Mouse (Mus musculus) intestine, postnatal 0 days (tissue): ENCODE measurements around the gene Borcs7. TPM values are rescaled to one million over a fixed set of nuclear protein-coding genes. Genes with fewer than 3 reads are reported as not detected.

ENCODE experiments used
- ATAC-seq: fragments of 200-750 bp; cut with Nextera tagmentation; 2 replicates; pipeline ENCODE4 v1.8.0; 2017; ENCODE audit warnings: mild to moderate bottlenecking, moderate TSS enrichment, moderate library complexity
- H3K27ac ChIP-seq: fragments of 300-500 bp; sonication (generic); 2 replicates; pipeline ENCODE4 v1.5.1; 2014; ENCODE audit warnings: mild to moderate bottlenecking, low read depth, low read length, moderate library complexity
- H3K27me3 ChIP-seq: fragments of 300-500 bp; sonication (generic); replicated peaks from 2 replicates; pipeline ENCODE4 v1.6.1; 2014; ENCODE audit warnings: low read length, mixed read lengths; ENCODE audit not compliant: control insufficient read depth, insufficient read depth
- H3K36me3 ChIP-seq: fragments of 300-500 bp; sonication (generic); 2 replicates; pipeline ENCODE4 v1.6.1; 2014; ENCODE audit warnings: mild to moderate bottlenecking, moderate library complexity; ENCODE audit not compliant: control insufficient read depth, insufficient read depth
- H3K4me1 ChIP-seq: fragments of 300-500 bp; sonication (generic); replicated peaks from 2 replicates; pipeline ENCODE4 v1.6.1; 2014; ENCODE audit warnings: antibody characterized with exemption, low read length, mixed read lengths; ENCODE audit not compliant: control insufficient read depth, insufficient read depth
- H3K4me2 ChIP-seq: fragments of 300-500 bp; sonication (generic); replicated peaks from 2 replicates; pipeline ENCODE4 v1.6.1; 2014; ENCODE audit warnings: low read depth, mild to moderate bottlenecking, moderate library complexity
- H3K4me3 ChIP-seq: fragments of 300-500 bp; sonication (generic); 2 replicates; pipeline ENCODE4 v1.5.1; 2014; ENCODE audit warnings: low read depth, low read length
- H3K9ac ChIP-seq: fragments of 300-500 bp; sonication (generic); 2 replicates; pipeline ENCODE4 v1.6.1; 2014; ENCODE audit warnings: mild to moderate bottlenecking, low read depth, low read length
- H3K9me3 ChIP-seq: fragments of 300-500 bp; sonication (generic); 2 replicates; pipeline ENCODE4 v1.6.1; 2016; ENCODE audit warnings: mixed run types; ENCODE audit not compliant: control insufficient read depth
- CTCF ChIP-seq: sonication (generic); IDR thresholded peaks from 2 replicates; pipeline ENCODE4 v1.5.1; 2016; ENCODE audit warnings: low read depth, mild to moderate bottlenecking, control low read depth, antibody characterized with exemption, moderate library complexity
- WGBS: fragments of 180-500 bp; shearing (Covaris S2); extraction: QIAGEN DNeasy Blood & Tissue Kit; methylation state at CpG from one replicate; pipeline ENCODE4 v1.1.7; 2014; 5-methylcytosine and 5-hydroxymethylcytosine counted together
- polyA plus RNA-seq: library from polyadenylated mRNA; unstranded; fragments of >200 nt; fragmentation: Nextera tagmentation; extraction: Ambion mirVana; gene quantifications from 2 replicates; pipeline ENCODE4 v1.2.1, GENCODE M21; 2015

The Borcs7 gene
- polyA plus RNA-seq, 1 experiment from 2014 or later, result 13.5 TPM

DNA sequence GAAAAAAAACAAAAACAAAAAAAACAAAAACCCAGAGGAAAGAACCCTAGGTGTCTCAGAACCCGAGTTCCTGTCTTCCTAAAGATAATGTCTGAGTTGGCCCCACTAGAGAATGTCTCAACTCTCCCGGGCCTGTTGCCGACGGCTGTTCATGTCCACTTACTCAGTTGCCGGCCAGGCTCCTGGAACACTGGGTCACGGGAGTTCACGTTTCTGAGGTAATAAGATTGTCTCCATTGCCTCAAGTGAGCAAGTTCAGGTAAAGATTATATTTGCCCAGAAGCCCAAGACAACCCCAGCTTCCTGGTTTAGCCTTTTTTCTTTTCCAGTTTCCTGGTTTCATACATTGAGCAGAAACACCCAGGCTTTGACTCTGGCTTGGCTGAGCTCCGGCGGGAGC is 30.9 kb upstream of the Borcs7 start:
- peaks cover 27% of the 10 kb centered on the region for H3K36me3 ChIP-seq
- no peak for TF ChIP-seq CTCF
- no peak overlapping the region for H3K9ac ChIP-seq
- H3K27me3 ChIP-seq, result no peaks in the 10 kb centered on the region
- no peak overlapping the region for H3K4me3 ChIP-seq
- H3K4me1 ChIP-seq, result 0 out of 2 replicates have a peak, but pooled peaks cover 3% of the 10 kb centered on the region
- 34% methylated on average over 9 of the region's 9 CpGs for WGBS
- H3K9me3 ChIP-seq, result no peaks in the 10 kb centered on the region
- no peak overlapping the region; the same call in 1 of the 2 replicates for H3K4me2 ChIP-seq
- H3K27ac ChIP-seq, result peak overlapping the region; percentile 29
- ATAC-seq, result peak; percentile 61

DNA sequence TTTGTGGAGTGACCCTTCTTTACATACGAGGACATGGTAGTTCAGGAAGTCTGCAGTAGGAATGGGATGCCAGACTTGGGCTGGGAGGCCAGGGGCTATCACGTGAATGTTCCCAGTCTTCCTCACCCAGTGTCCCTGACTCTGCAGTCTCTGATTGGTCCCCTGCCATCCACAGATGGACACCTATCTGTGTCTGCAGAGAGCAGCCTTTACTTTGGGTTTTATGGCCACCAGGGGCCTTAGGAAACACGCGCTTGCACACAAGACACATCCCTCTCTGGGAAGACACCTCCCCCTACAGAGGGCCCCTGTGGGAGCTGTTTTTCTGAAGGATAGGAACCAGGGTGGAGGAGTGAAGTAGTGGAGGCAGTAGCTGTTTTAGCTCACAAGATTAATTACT is 28.2 kb upstream of the Borcs7 start:
- Histone ChIP-seq H3K27me3 (no peaks in the 10 kb centered on the region), H3K9me3 (no peaks in the 10 kb centered on the region), H3K9ac (no peak overlapping the region), H3K4me2 (no peak overlapping the region), H3K27ac (no peak overlapping the region), H3K4me3 (no peak overlapping the region), H3K36me3 (peaks cover 4% of the 10 kb centered on the region; the same call in 1 of the 2 replicates), H3K4me1 (0 out of 2 replicates have a peak, but pooled peaks cover 3% of the 10 kb centered on the region)
- 37% methylated on average over 4 of the region's 4 CpGs for WGBS
- TF ChIP-seq CTCF, result peak; percentile 24
- ATAC-seq, result no peak

DNA sequence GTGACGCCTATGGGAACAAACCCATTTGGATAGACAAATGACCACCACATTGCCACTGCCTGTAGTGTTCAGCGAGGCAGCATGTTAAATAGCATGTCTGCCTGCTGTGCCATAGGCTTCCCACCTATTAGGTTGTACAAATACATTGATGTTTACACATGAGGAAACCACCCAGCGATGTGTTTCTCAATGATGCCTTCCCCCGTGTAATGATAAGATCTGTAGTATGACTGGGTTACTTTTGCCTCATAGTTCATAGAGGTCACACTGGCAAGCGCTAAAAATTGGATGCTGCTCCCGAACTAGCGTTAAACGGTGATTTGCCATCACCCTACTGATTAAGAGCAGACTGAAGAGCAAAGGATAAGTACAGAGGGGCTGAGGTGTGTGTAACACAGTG is 27.5 kb upstream of the Borcs7 start:
- H3K4me2 ChIP-seq, result no peak overlapping the region
- H3K27me3 ChIP-seq, result no peaks in the 10 kb centered on the region
- H3K27ac ChIP-seq, result no peak overlapping the region
- H3K9ac ChIP-seq, result no peak overlapping the region
- H3K4me1 ChIP-seq, result 0 out of 2 replicates have a peak, but pooled peaks cover 3% of the 10 kb centered on the region
- ATAC-seq, result no peak
- H3K9me3 ChIP-seq, result no peaks in the 10 kb centered on the region
- no peak for TF ChIP-seq CTCF
- WGBS, result 62% methylated on average over 8 of the region's 8 CpGs
- H3K4me3 ChIP-seq, result no peak overlapping the region
- no peaks in the 10 kb centered on the region for H3K36me3 ChIP-seq

GRCm38 (mm10) chr19:46662784-46663183 is 26.9 kb upstream of the Borcs7 start:
- Histone ChIP-seq H3K27me3 (no peaks in the 10 kb centered on the region), H3K9ac (no peak overlapping the region), H3K4me3 (no peak overlapping the region), H3K36me3 (no peaks in the 10 kb centered on the region), H3K4me1 (0 out of 2 replicates have a peak, but pooled peaks cover 3% of the 10 kb centered on the region), H3K4me2 (no peak overlapping the region), H3K9me3 (no peaks in the 10 kb centered on the region), H3K27ac (no peak overlapping the region)
- TF ChIP-seq CTCF, result no peak
- 78% methylated on average over 6 of the region's 6 CpGs for WGBS
- ATAC-seq, result no peak

GRCm38 (mm10) chr19:46665474-46665873 is 24.2 kb upstream of the Borcs7 start:
- WGBS, result 72% methylated on average over 7 of the region's 7 CpGs
- Histone ChIP-seq H3K36me3 (no peaks in the 10 kb centered on the region), H3K9me3 (no peaks in the 10 kb centered on the region), H3K9ac (no peak overlapping the region), H3K4me2 (no peak overlapping the region), H3K4me3 (no peak overlapping the region), H3K4me1 (no peaks in the 10 kb centered on the region), H3K27ac (no peak overlapping the region), H3K27me3 (no peaks in the 10 kb centered on the region; the same call in 1 of the 2 replicates)
- no peak for ATAC-seq
- no peak for TF ChIP-seq CTCF

GRCm38 (mm10) chr19:46667300-46667699 is 22.4 kb upstream of the Borcs7 start:
- WGBS, result 49% methylated on average over 11 of the region's 11 CpGs
- TF ChIP-seq CTCF, result no peak
- no peak for ATAC-seq
- Histone ChIP-seq H3K27me3 (no peaks in the 10 kb centered on the region; the same call in 1 of the 2 replicates), H3K4me2 (no peak overlapping the region), H3K4me1 (no peaks in the 10 kb centered on the region), H3K9ac (no peak overlapping the region), H3K36me3 (no peaks in the 10 kb centered on the region), H3K9me3 (no peaks in the 10 kb centered on the region), H3K27ac (no peak overlapping the region), H3K4me3 (no peak overlapping the region)

- Histone ChIP-seq H3K27ac (no peak overlapping the region), H3K27me3 (no peaks in the 10 kb centered on the region; the same call in 1 of the 2 replicates), H3K9ac (no peak overlapping the region), H3K36me3 (no peaks in the 10 kb centered on the region), H3K4me2 (no peak overlapping the region), H3K4me1 (0 out of 2 replicates have a peak, but pooled peaks cover 2% of the 10 kb centered on the region), H3K9me3 (no peaks in the 10 kb centered on the region), H3K4me3 (no peak overlapping the region)
- no peak for ATAC-seq
- WGBS, result 85% methylated on average over 10 of the region's 10 CpGs
- TF ChIP-seq CTCF, result no peak
Observed at GRCm38 (mm10) chr19:46668263-46668662, 21.4 kb upstream of the Borcs7 start.
